Mouse (Mus musculus): ENCODE results near the gene Cc2d1b. TPM values are rescaled to one million over a fixed set of nuclear protein-coding genes. Genes with fewer than 3 reads are reported as not detected.

Gene Cc2d1b
- polyA plus RNA-seq, 1 experiment from 2014 or later, result 16.2 TPM

GRCm38 (mm10) chr4:108619165-108619564 lies 575 bp upstream of the Cc2d1b start:
- Histone ChIP-seq H3K4me1 (replicated peaks) (peaks cover 21% of the 10 kb centered on the region), H3K27me3 (no peaks in the 10 kb centered on the region), H3K9ac (peak overlapping the region; percentile 91), H3K27ac (peak overlapping the region; percentile 95), H3K4me2 (peak overlapping the region; percentile 84), H3K36me3 (peaks cover 12% of the 10 kb centered on the region; the same call in 1 of the 2 replicates), H3K4me3 (peak overlapping the region; percentile 77), H3K9me3 (no peaks in the 10 kb centered on the region)
- 1% methylated on average over 10 of the region's 10 CpGs for WGBS
- peak; percentile 62 for ATAC-seq (ENCODE audit: low FRiP score)

- H3K9ac ChIP-seq, result peak overlapping the region; percentile 91
- H3K9me3 ChIP-seq, result no peaks in the 10 kb centered on the region
- peak overlapping the region; percentile 77 for H3K4me3 ChIP-seq
- H3K27ac ChIP-seq, result peak overlapping the region; percentile 95
- H3K4me1 ChIP-seq (replicated peaks), result peaks cover 21% of the 10 kb centered on the region
- no peaks in the 10 kb centered on the region for H3K27me3 ChIP-seq
- WGBS, result 21% methylated on average over 8 of the region's 8 CpGs
- ATAC-seq (ENCODE audit: low FRiP score), result 0 out of 2 replicates have a peak, but pooled peaks have one; percentile 2
- peak overlapping the region; percentile 84 for H3K4me2 ChIP-seq
- H3K36me3 ChIP-seq, result peaks cover 26% of the 10 kb centered on the region
Observed at GRCm38 (mm10) chr4:108620536-108620935, 796 bp downstream of the Cc2d1b start.

GRCm38 (mm10) chr4:108621504-108621903 lies 1.8 kb downstream of the Cc2d1b start:
- 95% methylated on average over 6 of the region's 6 CpGs for WGBS
- Histone ChIP-seq H3K9ac (no peak overlapping the region), H3K4me2 (no peak overlapping the region), H3K4me3 (no peak overlapping the region), H3K27ac (no peak overlapping the region), H3K4me1 (replicated peaks) (peaks cover 21% of the 10 kb centered on the region), H3K9me3 (no peaks in the 10 kb centered on the region), H3K27me3 (no peaks in the 10 kb centered on the region), H3K36me3 (peaks cover 36% of the 10 kb centered on the region)
- ATAC-seq (ENCODE audit: low FRiP score), result no peak

- Histone ChIP-seq H3K27me3 (no peaks in the 10 kb centered on the region), H3K4me1 (replicated peaks) (no peaks in the 10 kb centered on the region), H3K9ac (no peak overlapping the region), H3K9me3 (no peaks in the 10 kb centered on the region), H3K27ac (no peak overlapping the region), H3K36me3 (peaks cover 89% of the 10 kb centered on the region), H3K4me2 (no peak overlapping the region), H3K4me3 (no peak overlapping the region)
- ATAC-seq (ENCODE audit: low FRiP score), result no peak
- 95% methylated on average over 5 of the region's 5 CpGs for WGBS
Observed at GRCm38 (mm10) chr4:108627066-108627465, 7.3 kb downstream of the Cc2d1b start.

- 92% methylated on average over 7 of the region's 7 CpGs for WGBS
- Histone ChIP-seq H3K9me3 (no peaks in the 10 kb centered on the region), H3K36me3 (peaks cover 96% of the 10 kb centered on the region), H3K27ac (no peak overlapping the region), H3K27me3 (no peaks in the 10 kb centered on the region), H3K4me1 (replicated peaks) (no peaks in the 10 kb centered on the region), H3K9ac (no peak overlapping the region), H3K4me2 (no peak overlapping the region), H3K4me3 (no peak overlapping the region)
- no peak for ATAC-seq (ENCODE audit: low FRiP score)
Observed at GRCm38 (mm10) chr4:108629363-108629880, 9.7 kb downstream of the Cc2d1b start.

- H3K9me3 ChIP-seq, result no peaks in the 10 kb centered on the region
- H3K36me3 ChIP-seq, result peaks cover 96% of the 10 kb centered on the region
- H3K27ac ChIP-seq, result no peak overlapping the region
- H3K27me3 ChIP-seq, result no peaks in the 10 kb centered on the region
- H3K9ac ChIP-seq, result no peak overlapping the region
- H3K4me2 ChIP-seq, result no peak overlapping the region
- WGBS, result 95% methylated on average over 9 of the region's 9 CpGs
- H3K4me1 ChIP-seq (replicated peaks), result no peaks in the 10 kb centered on the region
- H3K4me3 ChIP-seq, result no peak overlapping the region
- ATAC-seq (ENCODE audit: low FRiP score), result no peak
Observed at GRCm38 (mm10) chr4:108630096-108630495, 10.4 kb downstream of the Cc2d1b start.

GRCm38 (mm10) chr4:108631616-108632015 lies 11.9 kb downstream of the Cc2d1b start:
- H3K4me1 ChIP-seq (replicated peaks), result no peaks in the 10 kb centered on the region
- no peak for ATAC-seq (ENCODE audit: low FRiP score)
- H3K4me3 ChIP-seq, result no peak overlapping the region
- peaks cover 94% of the 10 kb centered on the region for H3K36me3 ChIP-seq
- 95% methylated on average over 4 of the region's 4 CpGs for WGBS
- no peak overlapping the region for H3K9ac ChIP-seq
- H3K27me3 ChIP-seq, result no peaks in the 10 kb centered on the region
- H3K4me2 ChIP-seq, result no peak overlapping the region
- no peak overlapping the region for H3K27ac ChIP-seq
- H3K9me3 ChIP-seq, result no peaks in the 10 kb centered on the region

GRCm38 (mm10) chr4:108633703-108634102 lies 14.0 kb downstream of the Cc2d1b start:
- no peaks in the 10 kb centered on the region for H3K4me1 ChIP-seq (replicated peaks)
- no peak overlapping the region for H3K4me2 ChIP-seq
- H3K4me3 ChIP-seq, result no peak overlapping the region
- no peaks in the 10 kb centered on the region for H3K9me3 ChIP-seq
- H3K27me3 ChIP-seq, result no peaks in the 10 kb centered on the region
- ATAC-seq (ENCODE audit: low FRiP score), result no peak
- H3K9ac ChIP-seq, result no peak overlapping the region
- H3K27ac ChIP-seq, result peak overlapping the region; percentile 40; the same call in 1 of the 2 replicates
- H3K36me3 ChIP-seq, result peaks cover 88% of the 10 kb centered on the region
- WGBS, result 52% methylated on average over 12 of the region's 12 CpGs

GRCm38 (mm10) chr4:108634696-108635095 lies 15.0 kb downstream of the Cc2d1b start:
- H3K4me3 ChIP-seq, result no peak overlapping the region
- WGBS, result 47% methylated on average over 4 of the region's 4 CpGs

GRCm38 (mm10) chr4:108635101-108635500 lies 15.4 kb downstream of the Cc2d1b start:
- Histone ChIP-seq H3K27ac (no peak overlapping the region), H3K9ac (no peak overlapping the region), H3K27me3 (no peaks in the 10 kb centered on the region), H3K4me2 (no peak overlapping the region), H3K36me3 (peaks cover 81% of the 10 kb centered on the region), H3K4me1 (replicated peaks) (no peaks in the 10 kb centered on the region), H3K4me3 (no peak overlapping the region), H3K9me3 (no peaks in the 10 kb centered on the region)
- ATAC-seq (ENCODE audit: low FRiP score), result no peak

More at GRCm38 (mm10) chr4:108634696-108635095, 15.0 kb downstream of the Cc2d1b start:
- no peak for ATAC-seq (ENCODE audit: low FRiP score)
- no peak overlapping the region for H3K27ac ChIP-seq
- no peaks in the 10 kb centered on the region for H3K4me1 ChIP-seq (replicated peaks)
- no peak overlapping the region for H3K9ac ChIP-seq
- H3K9me3 ChIP-seq, result no peaks in the 10 kb centered on the region
- H3K27me3 ChIP-seq, result no peaks in the 10 kb centered on the region
- no peak overlapping the region for H3K4me2 ChIP-seq
- peaks cover 85% of the 10 kb centered on the region for H3K36me3 ChIP-seq

- no peak overlapping the region for H3K4me3 ChIP-seq
- H3K27ac ChIP-seq, result no peak overlapping the region
- H3K9me3 ChIP-seq, result no peaks in the 10 kb centered on the region
- peaks cover 80% of the 10 kb centered on the region for H3K36me3 ChIP-seq
- no peak for ATAC-seq (ENCODE audit: low FRiP score)
- no peak overlapping the region for H3K4me2 ChIP-seq
- WGBS, result 89% methylated on average over 3 of the region's 3 CpGs
- no peak overlapping the region for H3K9ac ChIP-seq
- no peaks in the 10 kb centered on the region for H3K27me3 ChIP-seq
- H3K4me1 ChIP-seq (replicated peaks), result no peaks in the 10 kb centered on the region
Observed at GRCm38 (mm10) chr4:108637721-108638120, 18.0 kb downstream of the Cc2d1b start.

GRCm38 (mm10) chr4:108638752-108639151 lies 19.0 kb downstream of the Cc2d1b start:
- Histone ChIP-seq H3K4me2 (no peak overlapping the region), H3K27ac (no peak overlapping the region), H3K9me3 (no peaks in the 10 kb centered on the region), H3K9ac (no peak overlapping the region), H3K4me3 (no peak overlapping the region), H3K4me1 (replicated peaks) (no peaks in the 10 kb centered on the region), H3K27me3 (no peaks in the 10 kb centered on the region), H3K36me3 (peaks cover 79% of the 10 kb centered on the region)
- WGBS, result 87% methylated on average over 5 of the region's 5 CpGs
- no peak for ATAC-seq (ENCODE audit: low FRiP score)

- no peak for ATAC-seq (ENCODE audit: low FRiP score)
- no peak overlapping the region for H3K4me2 ChIP-seq
- H3K9me3 ChIP-seq, result no peaks in the 10 kb centered on the region
- H3K27me3 ChIP-seq, result no peaks in the 10 kb centered on the region
- H3K27ac ChIP-seq, result no peak overlapping the region
- WGBS, result 79% methylated on average over 2 of the region's 2 CpGs
- no peak overlapping the region for H3K9ac ChIP-seq
- no peak overlapping the region for H3K4me3 ChIP-seq
- H3K36me3 ChIP-seq, result peaks cover 28% of the 10 kb centered on the region
- H3K4me1 ChIP-seq (replicated peaks), result no peaks in the 10 kb centered on the region
Observed at GRCm38 (mm10) chr4:108664407-108664806, 44.7 kb downstream of the Cc2d1b start.
